In genomic region chr5:136019907-136020306, GRCm38 (mm10) we compare ENCODE assay signal across 10 mouse cellular contexts. TPM values are rescaled to one million over a fixed set of nuclear protein-coding genes. Genes with fewer than 3 reads are reported as not detected.
A peak's percentile ranks its signal among the peaks of the same experiment; 100 is the strongest.
DNase-seq lines count a peak whose midpoint lies in the region; ATAC-seq lines count a peak whose summit lies in the region.
"Had no signal": no experiment of that assay in that cellular context is flagged by ENCODE, and none has a peak within 500 bp of the region (broad histone marks: within the 10 kb centered on the region; RNA-seq: fewer than 3 reads in every experiment).

No protein-coding gene starts in this region.

- ATAC-seq in heart, embryonic 14.5 days (ENCODE audit: insufficient number of reproducible peaks, insufficient read depth, low FRiP score, low read depth), result peak; percentile 48; the same call in 1 of the 2 replicates
- peak; percentile 32; the same call in 1 of the 2 replicates for ATAC-seq in liver, embryonic 16.5 days (ENCODE audit: low read depth)

- H3K27ac ChIP-seq in heart, embryonic 14.5 days (replicated peaks in 1 of 2; ENCODE audit: control insufficient read depth in 1 of 2, insufficient read depth in 1 of 2, low read depth in 2 of 2, low read length in 2 of 2), result peak overlapping the region; percentile 14 to 57; a peak in 2 of 4 replicates
- no peak overlapping the region for H3K27ac ChIP-seq in liver, embryonic 16.5 days (ENCODE audit: low read length)
- no peak overlapping the region for H3K27ac ChIP-seq in forebrain, embryonic 10.5 days
- H3K27ac ChIP-seq: limb, embryonic 13.5 days had no signal

- H3K9me3 ChIP-seq in heart, embryonic 14.5 days (ENCODE audit: control insufficient read depth, low read length), result no peaks in the 10 kb centered on the region
- H3K9me3 ChIP-seq in liver, embryonic 16.5 days (replicated peaks; ENCODE audit: control insufficient read depth, low read length), result no peaks in the 10 kb centered on the region
- H3K9me3 ChIP-seq in forebrain, embryonic 10.5 days, result no peaks in the 10 kb centered on the region
- H3K9me3 ChIP-seq: limb, embryonic 13.5 days had no signal

- peaks cover 34 to 46% of the 10 kb centered on the region in 2 experiments for H3K4me1 ChIP-seq in heart, embryonic 14.5 days (ENCODE audit: control insufficient read depth in 2 of 2, insufficient read depth in 2 of 2, low read length in 2 of 2)
- H3K4me1 ChIP-seq in liver, embryonic 16.5 days (ENCODE audit: control insufficient read depth, low read depth, low read length), result peaks cover 4% of the 10 kb centered on the region
- 0 out of 2 replicates have a peak, but pooled peaks cover 2% of the 10 kb centered on the region for H3K4me1 ChIP-seq in forebrain, embryonic 10.5 days

- no peak overlapping the region for H3K4me3 ChIP-seq in heart, embryonic 14.5 days (ENCODE audit: control insufficient read depth in 1 of 2, insufficient read depth in 1 of 2, low read depth in 1 of 2, low read length in 2 of 2)
- H3K4me3 ChIP-seq in liver, embryonic 16.5 days (ENCODE audit: low read depth, low read length), result no peak overlapping the region
- no peak overlapping the region for H3K4me3 ChIP-seq in forebrain, embryonic 10.5 days
- H3K4me3 ChIP-seq: limb, embryonic 13.5 days had no signal

- no peaks in the 10 kb centered on the region for H3K27me3 ChIP-seq in heart, embryonic 14.5 days (ENCODE audit: control insufficient read depth, insufficient read depth, low read length)
- H3K27me3 ChIP-seq in liver, embryonic 16.5 days (ENCODE audit: control insufficient read depth, insufficient read depth, low read depth, low read length), result no peaks in the 10 kb centered on the region
- H3K27me3 ChIP-seq in forebrain, embryonic 10.5 days (ENCODE audit: poor library complexity, severe bottlenecking), result no peaks in the 10 kb centered on the region
- H3K27me3 ChIP-seq: limb, embryonic 13.5 days had no signal

- H3K9ac ChIP-seq in heart, embryonic 14.5 days (ENCODE audit: low read length), result no peak overlapping the region
- no peak overlapping the region for H3K9ac ChIP-seq in liver, embryonic 16.5 days (ENCODE audit: low read depth, low read length)
- H3K9ac ChIP-seq: limb, embryonic 13.5 days had no signal

- DNase-seq in heart, postnatal 36 days, result no peak
- DNase-seq in MN1 (ENCODE audit: low spot score), result peak; percentile 74
- DNase-seq in adipocyte (ENCODE audit: low spot score), result peak; percentile 86
- DNase-seq in forebrain, embryonic 10.5 days (ENCODE audit: extremely low spot score, low spot score), result no peak
- DNase-seq in left cerebral cortex, postnatal 10 days (ENCODE audit: extremely low spot score in 1 of 2, low spot score in 2 of 2), result no peak
- DNase-seq: right cerebral cortex, adult 18-20 months had no signal

- intact Hi-C loops in heart, postnatal 36 days (cut with DNase I), result no loop called here
- intact Hi-C loops in left cerebral cortex, postnatal 10 days (cut with DNase I), result no loop called here

- peaks cover 40% of the 10 kb centered on the region; the same call in 1 of the 2 replicates for H3K36me3 ChIP-seq in heart, embryonic 14.5 days (ENCODE audit: control insufficient read depth, insufficient read depth, low read length)
- no peaks in the 10 kb centered on the region for H3K36me3 ChIP-seq in liver, embryonic 16.5 days (ENCODE audit: control insufficient read depth, insufficient read depth)
- H3K36me3 ChIP-seq in forebrain, embryonic 10.5 days (replicated peaks), result peaks cover 44% of the 10 kb centered on the region

- no peak overlapping the region for H3K4me2 ChIP-seq in heart, embryonic 14.5 days (ENCODE audit: low read length)
- no peak overlapping the region for H3K4me2 ChIP-seq in liver, embryonic 16.5 days (ENCODE audit: low read depth, low read length)
- H3K4me2 ChIP-seq: limb, embryonic 13.5 days had no signal

- 0% methylated on average over 1 of the region's 1 CpGs for WGBS in heart, embryonic 14.5 days
- 33% methylated on average over 1 of the region's 1 CpGs for WGBS in liver, embryonic 16.5 days (ENCODE audit: insufficient replicate concordance)
- 52% methylated on average over 1 of the region's 1 CpGs for WGBS in forebrain, embryonic 10.5 days

RNA-seq across cellular contexts. Expression of gene Upk3b, which starts 18.4 kb away (rescaled TPM):
- polyA plus RNA-seq in heart, embryonic 14.5 days (2014; fragmentation: Nextera tagmentation; extraction: Ambion mirVana), result 22.5 and 35.4 TPM in 2 replicates
- total RNA-seq in heart, postnatal 36 days (2021), result 10 to 100 TPM; 17.9 to 28.6 TPM
- 2.9 and 3.6 TPM in 2 replicates for polyA plus RNA-seq in liver, embryonic 16.5 days (2015; fragmentation: Nextera tagmentation; extraction: Ambion mirVana)
- 0.09 TPM in 1 of 2 replicates, not detected in the other for polyA plus RNA-seq in forebrain, embryonic 10.5 days (2016; fragmentation: Nextera tagmentation; extraction: Ambion mirVana)
- total RNA-seq in left cerebral cortex, postnatal 10 days (2021), result not detected
- total RNA-seq: layer of hippocampus, adult 18-20 months had no signal

RNA-seq across cellular contexts. Expression of gene Dtx2, which starts 25.3 kb away (rescaled TPM):
- 16.8 and 17.4 TPM in 2 replicates for polyA plus RNA-seq in heart, embryonic 14.5 days (2014; fragmentation: Nextera tagmentation; extraction: Ambion mirVana)
- 1 to 10 TPM; 7.2 to 7.9 TPM for total RNA-seq in heart, postnatal 36 days (2021)
- 6.0 and 6.5 TPM in 2 replicates for polyA plus RNA-seq in liver, embryonic 16.5 days (2015; fragmentation: Nextera tagmentation; extraction: Ambion mirVana)
- polyA plus RNA-seq in forebrain, embryonic 10.5 days (2016; fragmentation: Nextera tagmentation; extraction: Ambion mirVana), result 33.9 and 41.1 TPM in 2 replicates
- total RNA-seq in left cerebral cortex, postnatal 10 days (2021), result 1 to 10 TPM; 9.3 to 9.4 TPM

RNA-seq across cellular contexts. Expression of gene Upk3bl, which starts 34.4 kb away (rescaled TPM):
- 0.46 TPM in 1 of 2 replicates, not detected in the other for polyA plus RNA-seq in heart, embryonic 14.5 days (2014; fragmentation: Nextera tagmentation; extraction: Ambion mirVana)
- not detected for total RNA-seq in heart, postnatal 36 days (2021)
- polyA plus RNA-seq in liver, embryonic 16.5 days (2015; fragmentation: Nextera tagmentation; extraction: Ambion mirVana), result not detected in 2 replicates
- polyA plus RNA-seq in forebrain, embryonic 10.5 days (2016; fragmentation: Nextera tagmentation; extraction: Ambion mirVana), result 1.5 and 1.7 TPM in 2 replicates
- total RNA-seq in left cerebral cortex, postnatal 10 days (2021), result not detected

RNA-seq across cellular contexts. Expression of gene Zp3, which starts 40.0 kb away (rescaled TPM):
- polyA plus RNA-seq in heart, embryonic 14.5 days (2014; fragmentation: Nextera tagmentation; extraction: Ambion mirVana), result not detected in 2 replicates
- total RNA-seq in heart, postnatal 36 days (2021), result not detected
- 0.06 TPM in 1 of 2 replicates, not detected in the other for polyA plus RNA-seq in liver, embryonic 16.5 days (2015; fragmentation: Nextera tagmentation; extraction: Ambion mirVana)
- polyA plus RNA-seq in forebrain, embryonic 10.5 days (2016; fragmentation: Nextera tagmentation; extraction: Ambion mirVana), result 0.12 TPM in 1 of 2 replicates, not detected in the other
- not detected for total RNA-seq in left cerebral cortex, postnatal 10 days (2021)
- total RNA-seq: layer of hippocampus, adult 18-20 months had no signal

RNA-seq across cellular contexts. Expression of gene Ssc4d, which starts 45.6 kb away (rescaled TPM):
- 0.39 and 0.68 TPM in 2 replicates for polyA plus RNA-seq in heart, embryonic 14.5 days (2014; fragmentation: Nextera tagmentation; extraction: Ambion mirVana)
- under 1 TPM; 0.58 to 0.68 TPM for total RNA-seq in heart, postnatal 36 days (2021)
- polyA plus RNA-seq in liver, embryonic 16.5 days (2015; fragmentation: Nextera tagmentation; extraction: Ambion mirVana), result 1.5 and 1.7 TPM in 2 replicates
- polyA plus RNA-seq in forebrain, embryonic 10.5 days (2016; fragmentation: Nextera tagmentation; extraction: Ambion mirVana), result 1.7 and 1.9 TPM in 2 replicates
- total RNA-seq in left cerebral cortex, postnatal 10 days (2021), result 1 to 10 TPM; 1.7 to 4.0 TPM

Comparison
In these comparisons a context has a peak if more than half of its experiments do, and no peak if none do; other contexts are left out.
1. H3K27ac ChIP-seq: peak in heart, embryonic 14.5 days (2 of 2); none in liver, embryonic 16.5 days (single experiment) and forebrain, embryonic 10.5 days (single experiment).
2. DNase-seq: peak in MN1 (single experiment) and adipocyte (single experiment); none in heart, postnatal 36 days (0 of 2), forebrain, embryonic 10.5 days (single experiment) and left cerebral cortex, postnatal 10 days (0 of 2).